Comparison of ENCODE assay signal across 27 mouse cellular contexts in genomic region chr4:114716703-114717102, GRCm38 (mm10).
DNase-seq lines count a peak whose midpoint lies in the region; ATAC-seq lines count a peak whose summit lies in the region.
"Had no signal": no experiment of that assay in that cellular context is flagged by ENCODE, and none has a peak within 500 bp of the region (broad histone marks: within the 10 kb centered on the region; RNA-seq: fewer than 3 reads in every experiment).

No protein-coding gene starts in this region.

- no peaks in the 10 kb centered on the region for H3K9me3 ChIP-seq in midbrain, embryonic 11.5 days (ENCODE audit: control insufficient read depth, low read length)
- no peaks in the 10 kb centered on the region; the same call in 1 of the 2 replicates for H3K9me3 ChIP-seq in midbrain, embryonic 16.5 days (replicated peaks; ENCODE audit: control insufficient read depth, low read length, poor library complexity, severe bottlenecking)
- peaks cover 6% of the 10 kb centered on the region; the same call in 1 of the 2 replicates for H3K9me3 ChIP-seq in limb, embryonic 10.5 days (replicated peaks)
- H3K9me3 ChIP-seq in limb, embryonic 12.5 days, result peaks cover 13% of the 10 kb centered on the region; the same call in 1 of the 2 replicates
- H3K9me3 ChIP-seq: embryonic facial prominence, embryonic 13.5 days; forebrain, embryonic 12.5 days had no signal

- WGBS in midbrain, embryonic 11.5 days, result 75% methylated on average over 2 of the region's 2 CpGs
- WGBS in midbrain, embryonic 16.5 days, result 84% methylated on average over 2 of the region's 2 CpGs
- WGBS in limb, embryonic 10.5 days, result 46% methylated on average over 2 of the region's 2 CpGs
- WGBS in limb, embryonic 12.5 days, result 20% methylated on average over 2 of the region's 2 CpGs

- ATAC-seq in midbrain, embryonic 11.5 days (ENCODE audit: low FRiP score), result no peak
- ATAC-seq in midbrain, embryonic 16.5 days, result no peak
- ATAC-seq in limb, embryonic 12.5 days (ENCODE audit: insufficient number of reproducible peaks, insufficient read depth, low FRiP score, low TSS enrichment, low read depth), result peak; percentile 38; the same call in 1 of the 2 replicates
- ATAC-seq: activated CD4-positive, CD25-positive, alpha-beta regulatory T cell, adult 4 months; CD4-positive, CD25-positive, alpha-beta regulatory T cell, adult 4 months; forebrain, embryonic 14.5 days; forebrain, embryonic 16.5 days; Patski had no signal

- H3K36me3 ChIP-seq in midbrain, embryonic 11.5 days (ENCODE audit: control insufficient read depth, insufficient read depth, low read length), result no peaks in the 10 kb centered on the region
- no peaks in the 10 kb centered on the region for H3K36me3 ChIP-seq in midbrain, embryonic 16.5 days (ENCODE audit: control insufficient read depth, insufficient read depth, low read length)
- H3K36me3 ChIP-seq in limb, embryonic 10.5 days, result no peaks in the 10 kb centered on the region
- H3K36me3 ChIP-seq in limb, embryonic 12.5 days, result no peaks in the 10 kb centered on the region
- H3K36me3 ChIP-seq: embryonic facial prominence, embryonic 13.5 days; embryonic facial prominence, embryonic 15.5 days; forebrain, embryonic 10.5 days; forebrain, embryonic 12.5 days; G1E had no signal

- no peak overlapping the region for H3K9ac ChIP-seq in midbrain, embryonic 11.5 days (ENCODE audit: low read length)
- no peak overlapping the region for H3K9ac ChIP-seq in midbrain, embryonic 16.5 days (ENCODE audit: low read depth, low read length)
- H3K9ac ChIP-seq in limb, embryonic 12.5 days (replicated peaks), result no peak overlapping the region
- H3K9ac ChIP-seq: embryonic facial prominence, embryonic 13.5 days; embryonic facial prominence, embryonic 15.5 days; forebrain, embryonic 12.5 days had no signal

- no peak overlapping the region for H3K27ac ChIP-seq in midbrain, embryonic 11.5 days (ENCODE audit: low read depth, low read length)
- H3K27ac ChIP-seq in midbrain, embryonic 16.5 days (ENCODE audit: low read length), result no peak overlapping the region
- H3K27ac ChIP-seq in limb, embryonic 10.5 days, result no peak overlapping the region
- H3K27ac ChIP-seq in limb, embryonic 12.5 days, result no peak overlapping the region
- H3K27ac ChIP-seq: embryonic facial prominence, embryonic 13.5 days; embryonic facial prominence, embryonic 15.5 days; forebrain, embryonic 10.5 days; forebrain, embryonic 12.5 days had no signal

- no peak overlapping the region for H3K4me3 ChIP-seq in midbrain, embryonic 11.5 days (ENCODE audit: low read depth, low read length)
- no peak overlapping the region for H3K4me3 ChIP-seq in midbrain, embryonic 16.5 days (ENCODE audit: low read depth, low read length)
- H3K4me3 ChIP-seq in limb, embryonic 10.5 days, result no peak overlapping the region
- no peak overlapping the region for H3K4me3 ChIP-seq in limb, embryonic 12.5 days (replicated peaks)
- H3K4me3 ChIP-seq: embryonic facial prominence, embryonic 13.5 days; embryonic facial prominence, embryonic 15.5 days; erythroblast, embryonic 14.5 days; forebrain, embryonic 10.5 days; forebrain, embryonic 12.5 days had no signal

- DNase-seq in midbrain, embryonic 11.5 days (ENCODE audit: low spot score, missing footprints), result peak; percentile 6
- DNase-seq in limb, embryonic 10.5 days (ENCODE audit: low spot score), result peak; percentile 84
- DNase-seq in heart, adult 8-10 months (ENCODE audit: low spot score), result no peak
- DNase-seq in kidney, adult 8-10 months, result no peak
- DNase-seq: adrenal gland, adult 8-10 months; adrenal gland, postnatal 14 days; adrenal gland, postnatal 36 days; cerebellum, adult 11 months; cerebellum, adult 18-20 months; cerebellum, adult 8-10 months; cerebellum, adult 9-11 months; cerebellum, postnatal 14 days; cerebellum, postnatal 36 days; embryo, embryonic 11 days had no signal

- H3K4me2 ChIP-seq in midbrain, embryonic 11.5 days, result no peak overlapping the region
- no peak overlapping the region for H3K4me2 ChIP-seq in midbrain, embryonic 16.5 days (ENCODE audit: low read length)
- no peak overlapping the region for H3K4me2 ChIP-seq in limb, embryonic 12.5 days
- H3K4me2 ChIP-seq: embryonic facial prominence, embryonic 13.5 days; embryonic facial prominence, embryonic 15.5 days; forebrain, embryonic 12.5 days had no signal

- no peaks in the 10 kb centered on the region for H3K27me3 ChIP-seq in midbrain, embryonic 11.5 days (ENCODE audit: control insufficient read depth, insufficient read depth, low read length)
- no peaks in the 10 kb centered on the region for H3K27me3 ChIP-seq in midbrain, embryonic 16.5 days (ENCODE audit: control insufficient read depth, insufficient read depth, low read depth, low read length)
- H3K27me3 ChIP-seq in limb, embryonic 10.5 days (ENCODE audit: low read depth, poor library complexity, severe bottlenecking), result peaks cover 91% of the 10 kb centered on the region
- H3K27me3 ChIP-seq in limb, embryonic 12.5 days, result peaks cover 79% of the 10 kb centered on the region
- H3K27me3 ChIP-seq: embryonic facial prominence, embryonic 15.5 days had no signal

- no peaks in the 10 kb centered on the region for H3K4me1 ChIP-seq in midbrain, embryonic 11.5 days (ENCODE audit: control insufficient read depth, insufficient read depth, low read length)
- H3K4me1 ChIP-seq in midbrain, embryonic 16.5 days (ENCODE audit: control insufficient read depth, insufficient read depth, low read length), result no peaks in the 10 kb centered on the region; the same call in 1 of the 2 replicates
- peaks cover 65% of the 10 kb centered on the region for H3K4me1 ChIP-seq in limb, embryonic 10.5 days
- peaks cover 43% of the 10 kb centered on the region for H3K4me1 ChIP-seq in limb, embryonic 12.5 days (replicated peaks)
- H3K4me1 ChIP-seq: forebrain, embryonic 12.5 days had no signal

Comparison
In these comparisons a context has a peak if more than half of its experiments do, and no peak if none do; other contexts are left out.
1. DNase-seq: peak in midbrain, embryonic 11.5 days (single experiment) and limb, embryonic 10.5 days (single experiment); none in heart, adult 8-10 months (single experiment) and kidney, adult 8-10 months (0 of 2).